11 mouse cellular contexts compared by ENCODE assay signal in the genomic region with DNA sequence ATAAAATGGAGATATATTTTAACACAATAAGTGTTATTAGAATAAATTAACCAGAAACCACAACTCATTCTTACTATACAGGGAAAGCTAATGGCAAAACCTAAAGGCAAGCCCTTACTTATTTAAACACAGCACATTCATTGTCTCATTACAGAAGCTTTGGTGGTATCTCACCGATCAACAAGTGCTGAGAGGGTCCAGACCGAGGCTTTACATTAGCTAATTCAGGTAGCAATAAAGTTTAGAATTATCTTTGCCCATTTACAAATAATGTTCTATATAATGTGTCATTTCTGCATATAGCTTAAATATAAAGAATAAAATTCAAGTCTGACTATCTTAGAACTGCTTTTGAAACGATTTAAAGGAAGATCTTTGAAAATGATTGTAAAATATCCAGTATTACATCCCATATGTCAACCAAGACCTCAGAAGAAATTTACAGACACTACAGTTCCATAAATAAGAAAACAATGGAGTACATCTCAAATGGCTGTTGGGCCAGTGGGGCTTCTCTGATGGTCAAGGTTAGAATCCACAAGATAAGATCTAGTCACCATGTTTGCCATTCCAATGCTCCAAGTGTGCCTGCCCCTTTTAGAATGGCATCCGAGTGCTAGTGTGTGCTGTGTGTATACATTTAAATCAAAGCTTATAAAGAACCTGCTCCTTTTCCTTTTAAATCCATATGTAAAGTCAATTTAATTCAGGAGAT. TPM values are rescaled to one million over a fixed set of nuclear protein-coding genes. Genes with fewer than 3 reads are reported as not detected.
A peak's percentile ranks its signal among the peaks of the same experiment; 100 is the strongest.
DNase-seq lines count a peak whose midpoint lies in the region; ATAC-seq and TF ChIP-seq lines count a peak whose summit lies in the region.
"Had no signal": no experiment of that assay in that cellular context is flagged by ENCODE, and none has a peak within 500 bp of the region (broad histone marks: within the 10 kb centered on the region; RNA-seq: fewer than 3 reads in every experiment).

No protein-coding gene starts in this region.

- H3K27ac ChIP-seq in forebrain, postnatal 0 days (ENCODE audit: low read depth, low read length): no peak overlapping the region
- no peak overlapping the region for H3K27ac ChIP-seq in forebrain, embryonic 16.5 days (ENCODE audit: low read length)
- peak overlapping the region; percentile 97 for H3K27ac ChIP-seq in embryonic facial prominence, embryonic 13.5 days
- H3K27ac ChIP-seq in limb, embryonic 10.5 days: peak overlapping the region; percentile 96
- peak overlapping the region; percentile 99 for H3K27ac ChIP-seq in neural tube, embryonic 13.5 days (replicated peaks)
- no peak overlapping the region for H3K27ac ChIP-seq in intestine, embryonic 15.5 days

- H3K4me1 ChIP-seq in forebrain, postnatal 0 days (ENCODE audit: insufficient read depth): peaks cover 3% of the 10 kb centered on the region; the same call in 1 of the 2 replicates
- peaks cover 31% of the 10 kb centered on the region for H3K4me1 ChIP-seq in forebrain, embryonic 16.5 days (replicated peaks; ENCODE audit: control insufficient read depth, insufficient read depth, low read length)
- H3K4me1 ChIP-seq in embryonic facial prominence, embryonic 13.5 days: peaks cover 28% of the 10 kb centered on the region
- peaks cover 43% of the 10 kb centered on the region for H3K4me1 ChIP-seq in limb, embryonic 10.5 days
- peaks cover 67% of the 10 kb centered on the region for H3K4me1 ChIP-seq in neural tube, embryonic 13.5 days (replicated peaks)
- H3K4me1 ChIP-seq in intestine, embryonic 15.5 days (replicated peaks): peaks cover 7% of the 10 kb centered on the region; the same call in 1 of the 2 replicates

- H3K4me2 ChIP-seq in forebrain, postnatal 0 days (ENCODE audit: low read depth): no peak overlapping the region
- no peak overlapping the region for H3K4me2 ChIP-seq in forebrain, embryonic 16.5 days (ENCODE audit: low read length)
- peak overlapping the region; percentile 76 for H3K4me2 ChIP-seq in embryonic facial prominence, embryonic 13.5 days
- H3K4me2 ChIP-seq in neural tube, embryonic 13.5 days: peak overlapping the region; percentile 78
- H3K4me2 ChIP-seq in intestine, embryonic 15.5 days (replicated peaks): no peak overlapping the region

- H3K36me3 ChIP-seq in forebrain, postnatal 0 days (ENCODE audit: insufficient read depth): peaks cover 11% of the 10 kb centered on the region; the same call in 1 of the 2 replicates
- H3K36me3 ChIP-seq in forebrain, embryonic 16.5 days (ENCODE audit: control insufficient read depth, insufficient read depth): no peaks in the 10 kb centered on the region
- no peaks in the 10 kb centered on the region for H3K36me3 ChIP-seq in embryonic facial prominence, embryonic 13.5 days
- H3K36me3 ChIP-seq in limb, embryonic 10.5 days: no peaks in the 10 kb centered on the region
- H3K36me3 ChIP-seq in neural tube, embryonic 13.5 days: no peaks in the 10 kb centered on the region
- no peaks in the 10 kb centered on the region for H3K36me3 ChIP-seq in intestine, embryonic 15.5 days

- no peak overlapping the region for H3K9ac ChIP-seq in forebrain, postnatal 0 days
- H3K9ac ChIP-seq in forebrain, embryonic 16.5 days (replicated peaks; ENCODE audit: low read depth, low read length): no peak overlapping the region
- H3K9ac ChIP-seq in embryonic facial prominence, embryonic 13.5 days: peak overlapping the region; percentile 91
- peak overlapping the region; percentile 87 for H3K9ac ChIP-seq in neural tube, embryonic 13.5 days
- H3K9ac ChIP-seq in intestine, embryonic 15.5 days: no peak overlapping the region

- no peaks in the 10 kb centered on the region for H3K9me3 ChIP-seq in forebrain, postnatal 0 days (ENCODE audit: low read length)
- H3K9me3 ChIP-seq in forebrain, embryonic 16.5 days (ENCODE audit: control insufficient read depth, low read length): no peaks in the 10 kb centered on the region
- no peaks in the 10 kb centered on the region for H3K9me3 ChIP-seq in embryonic facial prominence, embryonic 13.5 days
- no peaks in the 10 kb centered on the region for H3K9me3 ChIP-seq in limb, embryonic 10.5 days (replicated peaks)
- no peaks in the 10 kb centered on the region for H3K9me3 ChIP-seq in neural tube, embryonic 13.5 days
- H3K9me3 ChIP-seq in intestine, embryonic 15.5 days: no peaks in the 10 kb centered on the region

- no peak for ATAC-seq in forebrain, postnatal 0 days
- no peak for ATAC-seq in forebrain, embryonic 16.5 days
- no peak for ATAC-seq in embryonic facial prominence, embryonic 13.5 days (ENCODE audit: insufficient number of reproducible peaks, insufficient read depth, low FRiP score, low TSS enrichment, low read depth)
- ATAC-seq in neural tube, embryonic 13.5 days (ENCODE audit: low read depth): no peak
- ATAC-seq in intestine, embryonic 15.5 days: no peak
- ATAC-seq: CD4-positive, CD25-positive, alpha-beta regulatory T cell, adult 4 months had no signal

- no peak overlapping the region for H3K4me3 ChIP-seq in forebrain, postnatal 0 days (ENCODE audit: low read depth, low read length)
- H3K4me3 ChIP-seq in forebrain, embryonic 16.5 days (replicated peaks; ENCODE audit: low read length): no peak overlapping the region
- H3K4me3 ChIP-seq in embryonic facial prominence, embryonic 13.5 days: peak overlapping the region; percentile 53
- peak overlapping the region; percentile 67 for H3K4me3 ChIP-seq in limb, embryonic 10.5 days
- peak overlapping the region; percentile 46 for H3K4me3 ChIP-seq in neural tube, embryonic 13.5 days
- H3K4me3 ChIP-seq in intestine, embryonic 15.5 days (replicated peaks): no peak overlapping the region

- peak; percentile 14 for DNase-seq in forebrain, postnatal 0 days
- DNase-seq in limb, embryonic 10.5 days (ENCODE audit: low spot score): no peak
- DNase-seq in urinary bladder, postnatal 10 days (ENCODE audit: low spot score): no peak
- DNase-seq: kidney, postnatal 25 days; lung, postnatal 10 days had no signal

- H3K27me3 ChIP-seq in forebrain, postnatal 0 days (ENCODE audit: insufficient read depth, low read length): peaks cover 30% of the 10 kb centered on the region
- peaks cover 43% of the 10 kb centered on the region for H3K27me3 ChIP-seq in forebrain, embryonic 16.5 days (replicated peaks; ENCODE audit: control insufficient read depth, insufficient read depth, low read length)
- H3K27me3 ChIP-seq in embryonic facial prominence, embryonic 13.5 days: peaks cover 39% of the 10 kb centered on the region
- peaks cover 26% of the 10 kb centered on the region for H3K27me3 ChIP-seq in limb, embryonic 10.5 days (ENCODE audit: low read depth, poor library complexity, severe bottlenecking)
- H3K27me3 ChIP-seq in neural tube, embryonic 13.5 days: peaks cover 45% of the 10 kb centered on the region
- peaks cover 37% of the 10 kb centered on the region for H3K27me3 ChIP-seq in intestine, embryonic 15.5 days (replicated peaks)

- 73% methylated on average over 4 of the region's 4 CpGs for WGBS in forebrain, postnatal 0 days
- 59% methylated on average over 4 of the region's 4 CpGs for WGBS in forebrain, embryonic 16.5 days
- WGBS in embryonic facial prominence, embryonic 13.5 days: 31% methylated on average over 4 of the region's 4 CpGs
- 42% methylated on average over 4 of the region's 4 CpGs for WGBS in limb, embryonic 10.5 days
- WGBS in neural tube, embryonic 13.5 days: 46% methylated on average over 4 of the region's 4 CpGs
- WGBS in intestine, embryonic 15.5 days: 74% methylated on average over 4 of the region's 4 CpGs

- TF ChIP-seq CTCF in forebrain, postnatal 0 days (IDR thresholded peaks at IDR 0.05; ENCODE audit: low read depth): no peak

RNA-seq across cellular contexts. Expression of a gene that starts 3.1 kb away (rescaled TPM):
- total RNA-seq in forebrain, postnatal 0 days (2014; rRNA removed): 8.9 and 16.9 TPM in 2 replicates
- 10.0 and 13.5 TPM in 2 replicates for polyA plus RNA-seq in forebrain, postnatal 0 days (2015; fragmentation: Nextera tagmentation; extraction: Ambion mirVana)
- 17.5 and 32.2 TPM in 2 replicates for polyA plus RNA-seq in forebrain, embryonic 16.5 days (2015; fragmentation: Nextera tagmentation; extraction: Ambion mirVana)
- 48.6 and 54.5 TPM in 2 replicates for polyA plus RNA-seq in embryonic facial prominence, embryonic 13.5 days (2015; fragmentation: Nextera tagmentation; extraction: Ambion mirVana)
- 34.9 and 67.2 TPM in 2 replicates for polyA plus RNA-seq in limb, embryonic 10.5 days (2016; fragmentation: Nextera tagmentation; extraction: Ambion mirVana)
- polyA plus RNA-seq in neural tube, embryonic 13.5 days (2015; fragmentation: Nextera tagmentation; extraction: Ambion mirVana): 80.7 and 96.6 TPM in 2 replicates
- 10.7 and 13.0 TPM in 2 replicates for polyA plus RNA-seq in intestine, embryonic 15.5 days (2015; fragmentation: Nextera tagmentation; extraction: Ambion mirVana)
- total RNA-seq: common myeloid progenitor, adult 5-6 weeks had no signal

Comparison
In these comparisons a context has a peak if more than half of its experiments do, and no peak if none do; other contexts are left out.
1. H3K27ac ChIP-seq: peak in embryonic facial prominence, embryonic 13.5 days (single experiment), limb, embryonic 10.5 days (single experiment) and neural tube, embryonic 13.5 days (single experiment); none in forebrain, postnatal 0 days (single experiment), forebrain, embryonic 16.5 days (single experiment) and intestine, embryonic 15.5 days (single experiment).
2. H3K4me2 ChIP-seq: peak in embryonic facial prominence, embryonic 13.5 days (single experiment) and neural tube, embryonic 13.5 days (single experiment); none in forebrain, postnatal 0 days (single experiment), forebrain, embryonic 16.5 days (single experiment) and intestine, embryonic 15.5 days (single experiment).
3. H3K4me3 ChIP-seq: peak in embryonic facial prominence, embryonic 13.5 days (single experiment), limb, embryonic 10.5 days (single experiment) and neural tube, embryonic 13.5 days (single experiment); none in forebrain, postnatal 0 days (single experiment), forebrain, embryonic 16.5 days (single experiment) and intestine, embryonic 15.5 days (single experiment).
4. H3K9ac ChIP-seq: peak in embryonic facial prominence, embryonic 13.5 days (single experiment) and neural tube, embryonic 13.5 days (single experiment); none in forebrain, postnatal 0 days (single experiment), forebrain, embryonic 16.5 days (single experiment) and intestine, embryonic 15.5 days (single experiment).